Mouse (Mus musculus): ENCODE measurements at regions not wholly inside any gene's neighbourhood (a gene's known extent, or its start where the extent isn't known, plus 50 kb on each side); places are given as distances from the start of the nearest gene placed in this dataset.

DNA sequence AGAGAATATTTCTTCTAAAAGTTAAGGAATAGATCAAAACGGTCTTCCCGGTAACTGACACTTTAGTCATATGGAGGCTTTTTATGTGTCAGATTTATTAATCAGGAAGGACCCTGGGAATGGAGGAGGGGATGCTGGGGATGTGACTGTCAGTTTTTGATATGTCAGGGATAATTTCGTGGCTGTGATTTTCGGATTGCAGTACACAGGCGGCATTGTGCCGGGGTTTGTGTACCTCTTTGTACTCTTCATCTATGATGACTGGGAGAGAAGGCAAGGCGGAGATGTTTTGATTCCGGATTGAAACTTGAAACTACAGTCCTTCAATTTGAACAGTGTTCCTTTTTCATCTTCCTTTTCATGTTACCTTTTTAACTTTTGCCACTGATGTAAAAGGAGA is 344.2 kb downstream of the Mdfic start:
- WGBS, result 85% methylated on average over 8 of the region's 8 CpGs
- DNase-seq (ENCODE audit: low spot score), result no peak
- ATAC-seq (ENCODE audit: low FRiP score), result no peak
- H3K4me1 ChIP-seq (replicated peaks; ENCODE audit: control insufficient read depth, insufficient read depth, low read length), result no peaks in the 10 kb centered on the region
- H3K27me3 ChIP-seq (ENCODE audit: control insufficient read depth, insufficient read depth, low read length), result no peaks in the 10 kb centered on the region
- no peak overlapping the region for H3K4me2 ChIP-seq (replicated peaks; ENCODE audit: low read depth, low read length)
- H3K27ac ChIP-seq (ENCODE audit: low read depth, low read length), result no peak overlapping the region
- no peaks in the 10 kb centered on the region for H3K36me3 ChIP-seq (ENCODE audit: control insufficient read depth, insufficient read depth, low read length)
- H3K4me3 ChIP-seq (ENCODE audit: low read depth, low read length), result no peak overlapping the region
- no peaks in the 10 kb centered on the region for H3K9me3 ChIP-seq (ENCODE audit: control insufficient read depth, low read length)
- H3K9ac ChIP-seq (ENCODE audit: low read depth, low read length), result no peak overlapping the region

DNA sequence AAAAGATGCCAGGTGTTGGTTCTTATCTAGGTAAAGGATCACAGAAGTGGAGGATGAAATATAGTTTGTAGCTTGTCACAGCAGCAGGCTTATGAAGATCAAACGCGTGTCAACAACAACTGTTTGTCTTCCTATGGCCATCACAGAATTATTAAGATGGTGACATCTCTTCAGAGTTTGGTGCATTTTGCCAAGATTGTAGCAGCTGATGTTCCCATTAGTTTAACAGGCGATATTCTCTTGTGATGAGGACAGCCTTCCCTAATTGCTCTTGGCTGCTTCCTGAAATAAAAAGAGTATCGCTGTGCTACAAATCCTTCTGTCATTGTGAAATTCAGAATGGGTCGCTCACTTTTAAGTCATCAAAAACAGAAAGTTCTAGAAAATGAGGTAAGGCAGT is 344.7 kb downstream of the Mdfic start:
- Histone ChIP-seq H3K27me3 (ENCODE audit: control insufficient read depth, insufficient read depth, low read length) (no peaks in the 10 kb centered on the region), H3K4me1 (replicated peaks; ENCODE audit: control insufficient read depth, insufficient read depth, low read length) (no peaks in the 10 kb centered on the region), H3K36me3 (ENCODE audit: control insufficient read depth, insufficient read depth, low read length) (no peaks in the 10 kb centered on the region), H3K27ac (ENCODE audit: low read depth, low read length) (no peak overlapping the region), H3K9ac (ENCODE audit: low read depth, low read length) (no peak overlapping the region), H3K4me2 (replicated peaks; ENCODE audit: low read depth, low read length) (no peak overlapping the region), H3K4me3 (ENCODE audit: low read depth, low read length) (no peak overlapping the region), H3K9me3 (ENCODE audit: control insufficient read depth, low read length) (no peaks in the 10 kb centered on the region)
- WGBS, result 89% methylated on average over 5 of the region's 5 CpGs
- no peak for ATAC-seq (ENCODE audit: low FRiP score)
- no peak for DNase-seq (ENCODE audit: low spot score)

DNA sequence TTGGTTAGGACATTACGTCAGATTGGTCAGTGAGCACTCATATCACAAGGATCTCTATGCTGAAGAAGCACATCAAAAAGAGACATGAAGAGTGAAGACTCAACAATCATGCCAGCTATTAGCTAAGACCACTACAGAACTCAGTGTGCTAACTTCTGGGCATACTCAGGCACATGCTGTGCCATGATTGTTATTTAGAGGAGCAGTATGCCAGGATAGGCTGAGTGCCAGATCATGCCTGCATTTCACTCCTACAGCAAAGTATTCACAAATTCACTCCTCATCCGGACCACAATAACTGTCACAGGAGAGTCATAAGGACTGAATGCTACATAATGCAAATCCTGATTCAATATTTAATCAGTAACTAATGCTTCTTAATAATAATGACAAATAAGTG is 355.8 kb downstream of the Mdfic start:
- ATAC-seq (ENCODE audit: low FRiP score), result no peak
- no peak overlapping the region for H3K4me2 ChIP-seq (replicated peaks; ENCODE audit: low read depth, low read length)
- no peak overlapping the region for H3K4me3 ChIP-seq (ENCODE audit: low read depth, low read length)
- DNase-seq (ENCODE audit: low spot score), result no peak
- no peaks in the 10 kb centered on the region for H3K4me1 ChIP-seq (replicated peaks; ENCODE audit: control insufficient read depth, insufficient read depth, low read length)
- H3K9ac ChIP-seq (ENCODE audit: low read depth, low read length), result no peak overlapping the region
- no peak overlapping the region for H3K27ac ChIP-seq (ENCODE audit: low read depth, low read length)
- H3K27me3 ChIP-seq (ENCODE audit: control insufficient read depth, insufficient read depth, low read length), result no peaks in the 10 kb centered on the region
- no peaks in the 10 kb centered on the region for H3K36me3 ChIP-seq (ENCODE audit: control insufficient read depth, insufficient read depth, low read length)
- H3K9me3 ChIP-seq (ENCODE audit: control insufficient read depth, low read length), result no peaks in the 10 kb centered on the region
- WGBS, result 92% methylated on average over 2 of the region's 2 CpGs

DNA sequence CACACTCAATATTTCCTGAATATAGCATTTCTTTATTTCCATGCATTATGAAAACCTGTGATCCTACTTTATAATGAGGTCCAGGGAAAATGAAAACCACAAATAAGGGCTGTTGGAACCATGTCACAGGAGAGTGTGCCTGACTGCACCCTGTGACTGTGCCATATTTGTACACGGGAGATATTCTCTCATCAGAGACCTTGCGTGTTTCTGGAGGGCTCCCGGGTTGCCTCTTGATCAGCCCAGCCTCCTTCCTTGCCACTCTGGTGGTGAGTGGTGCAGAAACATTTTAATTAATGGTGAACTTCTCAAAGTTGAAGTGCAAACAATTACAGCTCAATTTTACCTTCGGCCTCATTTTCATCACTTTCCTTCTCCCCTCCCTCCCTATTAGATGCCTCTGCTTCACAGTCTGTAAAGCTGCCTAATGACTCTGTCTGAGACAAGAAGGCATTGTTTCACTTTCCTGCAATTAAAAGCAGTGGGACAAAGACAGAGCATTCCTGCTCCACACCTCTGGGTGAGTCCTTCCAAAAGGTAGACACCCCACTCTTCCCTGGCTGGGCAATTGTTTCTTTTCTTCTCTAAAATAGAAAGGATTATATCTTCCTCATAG is 356.8 kb downstream of the Mdfic start:
- DNase-seq (ENCODE audit: low spot score) (no peak), ATAC-seq (ENCODE audit: low FRiP score) (no peak)
- H3K27me3 ChIP-seq (ENCODE audit: control insufficient read depth, insufficient read depth, low read length), result no peaks in the 10 kb centered on the region
- 81% methylated on average over 4 of the region's 4 CpGs for WGBS
- no peaks in the 10 kb centered on the region for H3K36me3 ChIP-seq (ENCODE audit: control insufficient read depth, insufficient read depth, low read length)
- no peak overlapping the region for H3K9ac ChIP-seq (ENCODE audit: low read depth, low read length)
- H3K4me1 ChIP-seq (replicated peaks; ENCODE audit: control insufficient read depth, insufficient read depth, low read length), result no peaks in the 10 kb centered on the region
- H3K27ac ChIP-seq (ENCODE audit: low read depth, low read length), result no peak overlapping the region
- no peaks in the 10 kb centered on the region for H3K9me3 ChIP-seq (ENCODE audit: control insufficient read depth, low read length)
- no peak overlapping the region for H3K4me2 ChIP-seq (replicated peaks; ENCODE audit: low read depth, low read length)
- H3K4me3 ChIP-seq (ENCODE audit: low read depth, low read length), result no peak overlapping the region

DNA sequence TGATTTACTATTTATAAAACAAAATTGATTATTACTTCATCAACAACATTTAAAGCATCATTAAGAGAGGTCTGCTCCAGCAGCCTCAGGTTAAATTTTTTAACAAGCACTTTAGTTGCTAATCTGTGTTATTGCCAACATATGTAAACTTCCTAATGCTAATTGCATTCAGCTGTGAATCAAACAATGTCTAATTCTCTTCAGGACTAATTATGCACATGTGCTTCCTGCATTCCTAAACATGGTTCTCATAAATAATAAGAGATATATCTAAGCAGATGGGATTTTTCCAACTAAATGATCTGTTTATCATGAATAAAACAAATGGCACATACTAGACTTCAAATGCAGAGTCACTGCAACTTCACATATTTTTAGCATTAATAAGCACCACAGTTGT is 357.5 kb downstream of the Mdfic start:
- Histone ChIP-seq H3K36me3 (ENCODE audit: control insufficient read depth, insufficient read depth, low read length) (no peaks in the 10 kb centered on the region), H3K27me3 (ENCODE audit: control insufficient read depth, insufficient read depth, low read length) (no peaks in the 10 kb centered on the region), H3K4me3 (ENCODE audit: low read depth, low read length) (no peak overlapping the region), H3K9me3 (ENCODE audit: control insufficient read depth, low read length) (no peaks in the 10 kb centered on the region), H3K9ac (ENCODE audit: low read depth, low read length) (no peak overlapping the region), H3K27ac (ENCODE audit: low read depth, low read length) (no peak overlapping the region), H3K4me2 (replicated peaks; ENCODE audit: low read depth, low read length) (no peak overlapping the region), H3K4me1 (replicated peaks; ENCODE audit: control insufficient read depth, insufficient read depth, low read length) (no peaks in the 10 kb centered on the region)
- no peak for DNase-seq (ENCODE audit: low spot score)
- no peak for ATAC-seq (ENCODE audit: low FRiP score)

DNA sequence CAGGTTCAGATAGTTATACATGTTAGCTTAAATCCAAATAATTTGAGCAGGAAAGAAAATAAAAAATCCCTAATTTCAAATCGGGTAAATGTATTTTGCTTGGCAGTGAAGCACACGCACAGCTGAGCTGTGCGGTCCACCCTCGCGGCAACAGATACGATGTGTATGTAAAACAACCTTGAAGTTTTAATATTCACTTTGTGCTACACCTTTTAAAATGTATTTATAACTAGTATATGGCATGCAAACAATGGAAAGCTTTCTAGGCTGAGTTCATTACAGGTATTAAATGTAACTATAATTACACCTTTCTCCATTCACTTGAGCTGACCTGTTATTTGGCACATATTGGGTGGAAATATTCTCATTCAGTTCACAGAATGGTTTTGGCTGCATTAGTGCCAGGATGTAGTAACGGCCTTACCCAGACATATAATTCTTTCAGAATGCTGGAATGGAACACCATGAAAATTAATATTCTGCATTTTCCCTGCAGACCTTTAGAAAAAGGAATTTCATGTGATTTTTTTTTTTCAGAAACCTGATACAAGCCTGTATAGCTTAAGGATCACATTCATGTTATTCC is 366.6 kb downstream of the Mdfic start:
- H3K27ac ChIP-seq (ENCODE audit: low read depth, low read length), result no peak overlapping the region
- no peak overlapping the region for H3K4me3 ChIP-seq (ENCODE audit: low read depth, low read length)
- no peak overlapping the region for H3K9ac ChIP-seq (ENCODE audit: low read depth, low read length)
- no peaks in the 10 kb centered on the region for H3K27me3 ChIP-seq (ENCODE audit: control insufficient read depth, insufficient read depth, low read length)
- 95% methylated on average over 7 of the region's 7 CpGs for WGBS
- no peak for ATAC-seq (ENCODE audit: low FRiP score)
- H3K4me2 ChIP-seq (replicated peaks; ENCODE audit: low read depth, low read length), result no peak overlapping the region
- no peaks in the 10 kb centered on the region for H3K4me1 ChIP-seq (replicated peaks; ENCODE audit: control insufficient read depth, insufficient read depth, low read length)
- no peaks in the 10 kb centered on the region for H3K9me3 ChIP-seq (ENCODE audit: control insufficient read depth, low read length)
- no peak for DNase-seq (ENCODE audit: low spot score)
- no peaks in the 10 kb centered on the region for H3K36me3 ChIP-seq (ENCODE audit: control insufficient read depth, insufficient read depth, low read length)

DNA sequence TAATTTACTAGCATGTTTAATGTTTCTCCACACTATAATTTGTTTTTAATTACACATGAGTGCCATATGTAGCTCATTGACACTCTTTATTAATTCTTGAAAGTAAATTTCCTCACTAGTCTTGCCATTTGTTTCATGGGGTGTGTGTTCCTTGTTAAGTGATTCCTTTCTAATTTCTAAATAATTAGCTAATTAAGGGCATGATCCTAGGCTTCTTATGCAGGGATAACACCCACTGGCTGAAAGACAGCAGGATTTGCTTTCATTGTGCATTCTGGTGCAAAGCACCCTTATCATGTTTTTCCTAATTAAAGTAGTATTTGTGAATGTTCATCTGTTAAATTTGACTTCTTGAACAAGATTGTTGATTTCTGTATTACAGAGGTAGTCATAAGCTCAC is 378.3 kb downstream of the Mdfic start:
- no peak for ATAC-seq (ENCODE audit: low FRiP score)
- H3K27ac ChIP-seq (ENCODE audit: low read depth, low read length), result no peak overlapping the region
- no peak overlapping the region for H3K4me2 ChIP-seq (replicated peaks; ENCODE audit: low read depth, low read length)
- DNase-seq (ENCODE audit: low spot score), result no peak
- no peaks in the 10 kb centered on the region for H3K27me3 ChIP-seq (ENCODE audit: control insufficient read depth, insufficient read depth, low read length)
- no peaks in the 10 kb centered on the region for H3K36me3 ChIP-seq (ENCODE audit: control insufficient read depth, insufficient read depth, low read length)
- H3K9ac ChIP-seq (ENCODE audit: low read depth, low read length), result no peak overlapping the region
- H3K4me3 ChIP-seq (ENCODE audit: low read depth, low read length), result no peak overlapping the region
- no peaks in the 10 kb centered on the region for H3K4me1 ChIP-seq (replicated peaks; ENCODE audit: control insufficient read depth, insufficient read depth, low read length)
- no peaks in the 10 kb centered on the region for H3K9me3 ChIP-seq (ENCODE audit: control insufficient read depth, low read length)

DNA sequence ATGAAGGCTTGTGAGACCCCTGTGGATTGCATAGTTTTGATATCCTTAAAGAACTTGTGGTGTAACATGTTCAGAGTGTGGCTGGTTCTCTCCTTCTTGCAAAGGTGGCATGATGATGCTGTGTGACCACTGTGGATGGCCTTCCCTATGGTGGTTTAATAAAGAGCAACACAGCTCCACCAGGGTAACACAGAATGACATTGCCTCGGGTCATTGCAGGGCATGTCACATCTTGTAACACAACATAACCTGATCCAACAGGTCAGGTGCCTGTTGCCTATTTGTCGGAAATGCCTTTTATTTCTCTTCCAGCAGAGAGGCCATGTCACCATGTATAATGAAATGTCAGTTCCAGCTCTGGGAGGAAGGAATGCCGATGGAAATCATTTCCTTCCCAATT is 420.5 kb downstream of the Mdfic start:
- no peak overlapping the region for H3K4me3 ChIP-seq (ENCODE audit: low read depth, low read length)
- DNase-seq (ENCODE audit: low spot score) (no peak), ATAC-seq (ENCODE audit: low FRiP score) (no peak)
- H3K27me3 ChIP-seq (ENCODE audit: control insufficient read depth, insufficient read depth, low read length), result no peaks in the 10 kb centered on the region
- WGBS, result 55% methylated on average over 3 of the region's 3 CpGs
- no peaks in the 10 kb centered on the region for H3K9me3 ChIP-seq (ENCODE audit: control insufficient read depth, low read length)
- no peak overlapping the region for H3K9ac ChIP-seq (ENCODE audit: low read depth, low read length)
- no peaks in the 10 kb centered on the region for H3K36me3 ChIP-seq (ENCODE audit: control insufficient read depth, insufficient read depth, low read length)
- no peaks in the 10 kb centered on the region for H3K4me1 ChIP-seq (replicated peaks; ENCODE audit: control insufficient read depth, insufficient read depth, low read length)
- H3K4me2 ChIP-seq (replicated peaks; ENCODE audit: low read depth, low read length), result no peak overlapping the region
- no peak overlapping the region for H3K27ac ChIP-seq (ENCODE audit: low read depth, low read length)

DNA sequence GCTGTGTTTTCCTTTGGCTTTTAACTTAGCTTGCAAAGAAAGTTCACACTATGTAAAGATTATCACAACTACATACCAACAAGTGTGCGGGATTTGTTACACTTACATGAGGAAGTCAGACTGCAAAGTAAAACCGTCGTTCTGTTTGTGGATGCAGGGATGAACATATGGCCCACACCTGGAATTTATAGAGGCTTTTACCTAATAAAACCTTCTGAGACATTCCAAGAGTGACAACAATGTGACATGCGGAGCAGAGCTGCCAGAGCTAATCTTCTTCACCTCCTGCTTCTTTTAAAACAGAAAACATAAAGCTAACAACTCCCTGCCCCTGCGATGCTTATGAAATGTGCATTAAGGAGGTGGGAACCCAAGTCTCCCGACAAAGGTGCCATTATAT is 424.1 kb downstream of the Mdfic start:
- DNase-seq (ENCODE audit: low spot score) (no peak), ATAC-seq (ENCODE audit: low FRiP score) (no peak)
- no peaks in the 10 kb centered on the region for H3K36me3 ChIP-seq (ENCODE audit: control insufficient read depth, insufficient read depth, low read length)
- no peaks in the 10 kb centered on the region for H3K27me3 ChIP-seq (ENCODE audit: control insufficient read depth, insufficient read depth, low read length)
- no peak overlapping the region for H3K27ac ChIP-seq (ENCODE audit: low read depth, low read length)
- no peak overlapping the region for H3K4me2 ChIP-seq (replicated peaks; ENCODE audit: low read depth, low read length)
- no peak overlapping the region for H3K9ac ChIP-seq (ENCODE audit: low read depth, low read length)
- H3K4me3 ChIP-seq (ENCODE audit: low read depth, low read length), result no peak overlapping the region
- 63% methylated on average over 6 of the region's 6 CpGs for WGBS
- H3K9me3 ChIP-seq (ENCODE audit: control insufficient read depth, low read length), result no peaks in the 10 kb centered on the region
- no peaks in the 10 kb centered on the region for H3K4me1 ChIP-seq (replicated peaks; ENCODE audit: control insufficient read depth, insufficient read depth, low read length)
